Mouse (Mus musculus): Measurements from ENCODE around the gene Epo. TPM values are rescaled to one million over a fixed set of nuclear protein-coding genes. Genes with fewer than 3 reads are reported as not detected.

Epo gene
- polyA plus RNA-seq, 1 experiment, result not detected

DNA sequence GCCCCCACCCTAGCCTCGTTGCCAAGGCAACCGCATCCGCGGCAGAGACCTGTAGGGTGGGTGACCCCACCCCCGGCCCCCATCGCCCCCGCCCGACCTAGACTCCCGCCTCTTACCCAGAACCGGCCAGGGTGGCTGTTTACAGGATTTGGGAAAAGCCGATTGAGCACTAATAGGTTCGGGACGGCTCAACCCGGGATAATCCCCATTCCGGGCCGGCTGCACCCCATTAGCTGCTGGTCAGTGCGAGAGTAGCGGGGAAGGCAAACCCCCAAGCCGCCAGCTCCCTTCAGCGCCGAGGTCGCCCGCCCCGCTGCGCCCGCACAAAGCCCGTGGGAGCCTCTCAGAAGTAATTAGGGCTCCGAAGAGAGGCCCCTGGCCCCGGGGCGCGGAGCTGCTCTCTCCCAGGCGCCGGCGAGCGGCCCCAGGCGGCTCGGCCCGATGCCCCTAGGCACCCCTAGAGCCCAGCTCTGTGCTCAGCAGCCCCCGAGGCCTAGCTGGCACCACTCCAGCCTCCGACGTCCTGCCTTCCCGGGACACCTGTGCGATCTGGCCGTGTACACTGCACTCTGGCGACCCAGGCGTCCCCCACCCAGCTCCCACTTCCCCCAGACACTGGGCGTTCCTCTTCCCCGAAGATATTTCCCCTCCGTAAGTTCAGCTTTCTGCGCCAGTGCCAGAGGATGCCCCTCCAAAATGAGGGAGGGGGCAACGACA is 1.5 kb downstream of the Epo start:
- Histone ChIP-seq H3K4me1 (ENCODE audit: control insufficient read depth, insufficient read depth, low read length) (peaks cover 15% of the 10 kb centered on the region), H3K27me3 (ENCODE audit: control insufficient read depth, insufficient read depth, low read length) (no peaks in the 10 kb centered on the region)

DNA sequence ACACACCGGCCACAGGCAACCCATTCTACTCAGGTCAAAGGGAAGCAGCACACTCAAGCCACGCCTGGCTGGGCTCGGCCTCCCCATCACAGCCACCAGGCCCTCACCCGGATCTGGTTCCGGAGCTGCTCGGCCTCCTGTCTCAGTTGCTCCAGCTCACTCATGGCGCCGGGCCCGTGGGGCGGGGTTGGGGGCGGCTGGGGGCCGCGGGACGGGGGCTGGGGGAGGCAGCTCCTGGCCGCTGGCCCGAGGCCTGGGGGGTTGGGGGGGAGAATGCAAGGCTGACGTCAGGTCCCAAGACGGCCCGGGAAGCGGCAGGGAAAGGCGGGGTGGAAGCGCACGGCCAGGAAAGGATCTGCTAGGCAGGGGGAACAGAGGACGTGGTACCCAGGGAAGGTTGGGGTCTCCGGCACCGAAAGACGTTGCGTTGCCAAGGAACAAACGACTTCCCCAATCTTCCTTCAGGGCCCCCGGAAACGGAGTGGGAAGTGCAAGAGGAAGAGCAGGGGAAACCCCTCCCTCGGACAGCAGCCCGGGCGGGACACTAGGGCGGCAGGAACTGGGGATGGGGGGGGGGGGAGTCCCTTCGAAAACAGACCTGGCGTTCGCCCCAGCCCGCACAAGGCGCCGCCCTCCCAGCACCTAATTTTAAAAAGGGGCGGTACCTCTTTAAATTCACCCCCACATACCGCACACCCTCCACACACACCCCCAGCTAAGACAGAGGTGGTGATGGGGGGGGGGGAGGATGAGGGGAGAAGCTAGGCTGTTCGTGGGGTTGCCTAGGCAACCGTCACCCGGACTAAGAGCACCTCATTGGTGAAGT is 2.2 kb downstream of the Epo start:
- TF ChIP-seq POLR2A (IDR thresholded peaks at IDR 0.05; ENCODE audit: control insufficient read depth, low read depth, low read length), result 0 out of 2 replicates have a peak, but pooled peaks have one; percentile 8
- TF ChIP-seq CTCF (IDR thresholded peaks at IDR 0.05; ENCODE audit: control insufficient read depth, insufficient read depth, insufficient replicate concordance, low read depth, low read length), result no peak
- Histone ChIP-seq H3K4me1 (ENCODE audit: control insufficient read depth, insufficient read depth, low read length) (peaks cover 15% of the 10 kb centered on the region), H3K36me3 (ENCODE audit: control insufficient read depth, insufficient read depth, low read length) (no peaks in the 10 kb centered on the region; the same call in 1 of the 2 replicates), H3K27ac (ENCODE audit: control insufficient read depth, insufficient read depth, low read depth, low read length) (no peak overlapping the region), H3K4me3 (ENCODE audit: control insufficient read depth, low read depth, low read length) (peak overlapping the region; percentile 99), H3K27me3 (ENCODE audit: control insufficient read depth, insufficient read depth, low read length) (no peaks in the 10 kb centered on the region)

More for the DNA sequence above, 1.5 kb downstream of the Epo start:
- Histone ChIP-seq H3K36me3 (ENCODE audit: control insufficient read depth, insufficient read depth, low read length) (no peaks in the 10 kb centered on the region; the same call in 1 of the 2 replicates), H3K27ac (ENCODE audit: control insufficient read depth, insufficient read depth, low read depth, low read length) (peak overlapping the region; percentile 85), H3K4me3 (ENCODE audit: control insufficient read depth, low read depth, low read length) (peak overlapping the region; percentile 99)
- TF ChIP-seq CTCF (IDR thresholded peaks at IDR 0.05; ENCODE audit: control insufficient read depth, insufficient read depth, insufficient replicate concordance, low read depth, low read length) (no peak), POLR2A (IDR thresholded peaks at IDR 0.05; ENCODE audit: control insufficient read depth, low read depth, low read length) (no peak)

DNA sequence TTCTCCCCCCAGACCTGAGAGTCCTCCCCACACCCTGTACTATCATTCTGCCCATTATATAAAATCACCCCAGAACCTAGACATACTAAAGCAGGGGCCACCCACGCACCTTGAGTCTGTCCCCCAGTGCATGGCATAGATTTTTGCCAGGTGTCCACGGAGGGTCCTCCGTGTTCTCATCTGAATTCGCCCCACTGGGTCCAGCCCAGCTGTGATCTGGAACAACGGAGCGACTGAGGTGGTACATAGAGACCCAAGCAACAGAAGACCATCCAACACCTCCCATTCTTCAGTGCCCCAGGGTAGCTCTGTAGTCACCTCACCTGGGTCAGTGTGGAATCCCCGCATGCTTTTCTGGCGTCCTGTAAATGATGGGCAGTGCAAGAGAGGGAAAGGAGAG is 3.0 kb downstream of the Epo start:
- no peak overlapping the region; the same call in 1 of the 2 replicates for H3K27ac ChIP-seq (ENCODE audit: control insufficient read depth, insufficient read depth, low read depth, low read length)
- peaks cover 15% of the 10 kb centered on the region for H3K4me1 ChIP-seq (ENCODE audit: control insufficient read depth, insufficient read depth, low read length)
- peak overlapping the region; percentile 68 for H3K4me3 ChIP-seq (ENCODE audit: control insufficient read depth, low read depth, low read length)
- no peaks in the 10 kb centered on the region for H3K27me3 ChIP-seq (ENCODE audit: control insufficient read depth, insufficient read depth, low read length)
- no peak for TF ChIP-seq CTCF (IDR thresholded peaks at IDR 0.05; ENCODE audit: control insufficient read depth, insufficient read depth, insufficient replicate concordance, low read depth, low read length)
- TF ChIP-seq POLR2A (IDR thresholded peaks at IDR 0.05; ENCODE audit: control insufficient read depth, low read depth, low read length), result no peak
- H3K36me3 ChIP-seq (ENCODE audit: control insufficient read depth, insufficient read depth, low read length), result no peaks in the 10 kb centered on the region; the same call in 1 of the 2 replicates

DNA sequence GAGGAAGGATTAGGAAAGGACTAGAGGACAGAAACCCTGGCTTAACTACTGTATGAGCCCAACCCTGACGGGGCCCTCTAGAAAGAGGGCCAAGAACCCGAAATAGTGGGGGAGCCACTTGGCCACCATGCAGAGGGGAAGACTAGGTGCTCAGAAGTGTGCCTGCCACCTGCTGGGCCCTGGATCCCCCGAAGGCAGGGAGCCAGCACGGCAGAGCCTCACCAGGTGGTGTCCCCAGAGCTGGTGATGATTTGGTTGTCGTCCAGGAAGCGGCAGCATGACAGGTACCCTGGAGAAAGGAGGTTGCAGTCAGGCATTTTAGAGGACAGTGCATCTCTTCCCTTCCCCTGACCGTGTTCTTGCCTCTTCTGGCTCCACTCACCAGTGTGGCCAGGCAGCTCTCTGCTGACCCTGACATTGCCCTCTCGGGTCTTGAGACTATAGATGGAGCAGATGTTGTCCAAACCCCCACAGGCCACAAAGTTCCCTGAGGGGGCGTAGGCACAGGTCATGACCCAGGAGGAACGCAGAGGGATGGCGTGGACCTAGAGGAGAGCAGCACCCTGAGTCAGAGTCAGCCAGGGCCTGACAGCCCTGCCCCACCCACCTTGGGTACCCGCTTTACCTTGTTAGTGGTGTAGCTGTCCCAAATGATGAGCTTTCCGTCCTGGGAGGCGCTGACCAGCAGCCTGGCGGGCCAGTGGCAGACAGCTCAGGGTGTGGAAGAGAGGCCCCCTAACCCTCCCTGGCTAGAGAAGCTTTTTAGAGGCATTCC is 3.6 kb downstream of the Epo start:
- Histone ChIP-seq H3K36me3 (ENCODE audit: control insufficient read depth, insufficient read depth, low read length) (no peaks in the 10 kb centered on the region; the same call in none of the 2 replicates), H3K4me1 (ENCODE audit: control insufficient read depth, insufficient read depth, low read length) (peaks cover 15% of the 10 kb centered on the region), H3K27me3 (ENCODE audit: control insufficient read depth, insufficient read depth, low read length) (no peaks in the 10 kb centered on the region), H3K4me3 (ENCODE audit: control insufficient read depth, low read depth, low read length) (no peak overlapping the region), H3K27ac (ENCODE audit: control insufficient read depth, insufficient read depth, low read depth, low read length) (no peak overlapping the region)
- TF ChIP-seq CTCF (IDR thresholded peaks at IDR 0.05; ENCODE audit: control insufficient read depth, insufficient read depth, insufficient replicate concordance, low read depth, low read length) (no peak), POLR2A (IDR thresholded peaks at IDR 0.05; ENCODE audit: control insufficient read depth, low read depth, low read length) (no peak)

GRCm38 (mm10) chr5:137528247-137528968 is 4.6 kb downstream of the Epo start:
- Histone ChIP-seq H3K36me3 (ENCODE audit: control insufficient read depth, insufficient read depth, low read length) (no peaks in the 10 kb centered on the region; the same call in none of the 2 replicates), H3K27ac (ENCODE audit: control insufficient read depth, insufficient read depth, low read depth, low read length) (no peak overlapping the region), H3K4me1 (ENCODE audit: control insufficient read depth, insufficient read depth, low read length) (peaks cover 10% of the 10 kb centered on the region), H3K4me3 (ENCODE audit: control insufficient read depth, low read depth, low read length) (no peak overlapping the region), H3K27me3 (ENCODE audit: control insufficient read depth, insufficient read depth, low read length) (no peaks in the 10 kb centered on the region)
- TF ChIP-seq POLR2A (IDR thresholded peaks at IDR 0.05; ENCODE audit: control insufficient read depth, low read depth, low read length), result no peak
- no peak for TF ChIP-seq CTCF (IDR thresholded peaks at IDR 0.05; ENCODE audit: control insufficient read depth, insufficient read depth, insufficient replicate concordance, low read depth, low read length)

- no peak overlapping the region for H3K27ac ChIP-seq (ENCODE audit: control insufficient read depth, insufficient read depth, low read depth, low read length)
- H3K4me3 ChIP-seq (ENCODE audit: control insufficient read depth, low read depth, low read length), result no peak overlapping the region
- H3K27me3 ChIP-seq (ENCODE audit: control insufficient read depth, insufficient read depth, low read length), result no peaks in the 10 kb centered on the region
- peaks cover 9% of the 10 kb centered on the region for H3K4me1 ChIP-seq (ENCODE audit: control insufficient read depth, insufficient read depth, low read length)
- H3K36me3 ChIP-seq (ENCODE audit: control insufficient read depth, insufficient read depth, low read length), result no peaks in the 10 kb centered on the region; the same call in none of the 2 replicates
- TF ChIP-seq CTCF (IDR thresholded peaks at IDR 0.05; ENCODE audit: control insufficient read depth, insufficient read depth, insufficient replicate concordance, low read depth, low read length) (no peak), POLR2A (IDR thresholded peaks at IDR 0.05; ENCODE audit: control insufficient read depth, low read depth, low read length) (no peak)
Observed at GRCm38 (mm10) chr5:137527413-137527812, 5.6 kb downstream of the Epo start.
